Mouse (Mus musculus) forelimb bud, embryonic 11.5 days (tissue): ENCODE results near the gene Btaf1.
A peak's percentile ranks its signal among the peaks of the same experiment; 100 is the strongest.

Source experiments
- DNase-seq: peaks from one replicate; pipeline ENCODE4 v3.0.0-alpha.2; 2012; ENCODE audit warnings: low read depth, low spot score

Btaf1 gene

GRCm38 (mm10) chr19:37020951-37021350 is 95.1 kb downstream of the Btaf1 start:
- no peak for DNase-seq

GRCm38 (mm10) chr19:37022146-37022545 is 96.3 kb downstream of the Btaf1 start:
- no peak for DNase-seq

- no peak for DNase-seq
These were observed 100.0 kb downstream of the Btaf1 start for GRCm38 (mm10) chr19:37025839-37026319.

GRCm38 (mm10) chr19:37026408-37026807 is 100.5 kb downstream of the Btaf1 start:
- DNase-seq: no peak

GRCm38 (mm10) chr19:37029771-37030170 is 103.9 kb downstream of the Btaf1 start:
- no peak for DNase-seq

- no peak for DNase-seq
These were observed 105.6 kb downstream of the Btaf1 start for GRCm38 (mm10) chr19:37031446-37031845.

GRCm38 (mm10) chr19:37032364-37032763 is 106.5 kb downstream of the Btaf1 start:
- no peak for DNase-seq

- no peak for DNase-seq
These were observed 115.0 kb downstream of the Btaf1 start for GRCm38 (mm10) chr19:37040906-37041305.

GRCm38 (mm10) chr19:37044431-37044830 is 118.6 kb downstream of the Btaf1 start:
- no peak for DNase-seq

GRCm38 (mm10) chr19:37048507-37048906 is 122.6 kb downstream of the Btaf1 start:
- DNase-seq: no peak

GRCm38 (mm10) chr19:37050643-37051345 is 124.9 kb downstream of the Btaf1 start:
- peak; percentile 62 for DNase-seq

GRCm38 (mm10) chr19:37055976-37056556 is 130.2 kb downstream of the Btaf1 start:
- DNase-seq: no peak

GRCm38 (mm10) chr19:37057161-37057905 is 131.5 kb downstream of the Btaf1 start:
- DNase-seq: no peak

- no peak for DNase-seq
These were observed 133.7 kb downstream of the Btaf1 start for GRCm38 (mm10) chr19:37059623-37060022.

GRCm38 (mm10) chr19:37060078-37060477 is 134.2 kb downstream of the Btaf1 start:
- no peak for DNase-seq
